Mouse (Mus musculus) frontal cortex, postnatal 25 days (tissue): ENCODE results near the gene Edem2.

Experiments used
- DNase-seq, 2 experiments: peaks; one replicate each; pipeline ENCODE4 v3.0.0; 2022; ENCODE audit warnings: low spot score in 2 of 2

Gene Edem2

GRCm38 (mm10) chr2:155687746-155688145, 41.5 kb downstream of the Edem2 start:
- DNase-seq = no peak

GRCm38 (mm10) chr2:155686572-155686971, 42.7 kb downstream of the Edem2 start:
- DNase-seq = no peak

DNA sequence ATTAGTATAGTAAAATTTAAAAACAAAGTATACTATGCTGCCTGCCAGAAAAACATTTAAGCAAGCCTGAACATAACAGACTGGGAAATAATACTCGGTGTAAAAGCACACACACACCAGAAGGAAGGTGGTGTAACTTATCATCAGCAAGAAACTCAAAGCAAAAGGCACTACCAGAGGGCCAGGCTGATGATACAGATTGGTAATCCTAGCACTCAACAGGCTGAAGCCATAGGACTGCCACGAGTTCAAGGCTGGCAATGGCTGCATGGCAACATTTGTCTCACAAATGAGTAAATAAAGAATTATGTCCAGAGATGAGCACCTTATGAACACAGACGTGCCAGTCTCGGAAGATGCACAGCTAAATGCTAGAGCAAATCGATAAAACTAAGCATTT, 45.5 kb downstream of the Edem2 start:
- DNase-seq = no peak

GRCm38 (mm10) chr2:155683137-155683536, 46.1 kb downstream of the Edem2 start:
- no peak for DNase-seq

GRCm38 (mm10) chr2:155681874-155682273, 47.4 kb downstream of the Edem2 start:
- DNase-seq = no peak

GRCm38 (mm10) chr2:155681194-155681593, 48.1 kb downstream of the Edem2 start:
- DNase-seq = no peak

DNA sequence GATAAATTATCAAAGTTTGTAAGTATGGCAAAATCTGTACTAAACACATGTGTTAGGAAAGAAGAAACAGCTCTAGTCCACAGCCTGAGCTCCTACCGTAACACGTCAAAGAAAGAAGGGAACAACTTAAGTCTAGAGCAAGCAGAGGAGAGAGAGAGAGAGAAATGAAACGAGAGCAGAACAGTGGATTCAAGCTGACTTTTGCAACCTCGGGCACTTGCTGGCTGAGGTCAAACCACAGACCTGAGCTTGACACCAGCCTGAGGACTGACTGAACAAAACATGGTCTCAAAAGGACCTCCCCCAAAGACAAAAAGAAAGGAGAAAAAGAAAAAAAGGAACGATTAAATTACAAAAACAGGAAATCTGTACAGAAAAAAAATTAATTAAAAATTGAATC, 48.7 kb downstream of the Edem2 start:
- no peak for DNase-seq

- no peak for DNase-seq
These were observed 49.6 kb downstream of the Edem2 start for GRCm38 (mm10) chr2:155679586-155680110.

- no peak for DNase-seq
These were observed 54.2 kb downstream of the Edem2 start for GRCm38 (mm10) chr2:155675118-155675517.

DNA sequence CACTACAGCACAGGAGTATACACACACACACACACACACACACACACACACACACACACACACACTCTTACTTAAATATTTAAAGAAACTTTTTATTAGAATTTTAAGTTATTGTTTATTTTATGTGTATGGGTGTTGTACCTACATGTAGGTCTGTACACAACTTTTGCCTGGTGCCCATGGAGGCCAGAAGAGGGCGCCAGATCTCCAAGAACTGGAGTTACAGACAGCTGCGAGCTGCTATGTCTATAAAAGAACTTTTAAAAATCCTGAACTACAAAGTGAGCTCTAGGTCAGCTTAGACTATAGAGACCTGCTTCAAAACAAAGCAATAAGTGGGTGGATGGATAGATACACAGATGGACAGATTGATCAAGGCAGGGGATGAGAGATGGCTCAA, 55.7 kb downstream of the Edem2 start:
- DNase-seq = peak in 1 of 2 experiments; percentile 34

GRCm38 (mm10) chr2:155671236-155671635, 58.0 kb downstream of the Edem2 start:
- DNase-seq = no peak

DNA sequence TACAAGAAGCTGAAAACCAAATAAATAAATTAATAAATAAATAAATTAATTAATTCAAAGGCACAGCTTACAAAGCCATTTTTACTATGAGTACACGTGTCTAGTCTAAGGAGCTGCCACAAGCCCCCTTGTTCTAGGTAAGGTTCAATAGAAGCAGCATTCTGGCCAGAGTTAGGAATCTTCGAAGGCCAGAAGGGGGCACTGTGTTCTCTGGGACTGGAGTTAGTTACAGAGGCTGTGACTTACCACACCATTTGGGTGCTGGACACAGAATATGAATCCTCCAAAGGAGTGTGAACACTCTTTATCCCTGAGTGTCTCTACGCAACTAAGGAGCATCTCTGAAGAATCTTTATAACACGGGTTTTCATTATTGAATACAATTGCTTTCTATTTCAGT, 60.8 kb downstream of the Edem2 start:
- no peak for DNase-seq

DNA sequence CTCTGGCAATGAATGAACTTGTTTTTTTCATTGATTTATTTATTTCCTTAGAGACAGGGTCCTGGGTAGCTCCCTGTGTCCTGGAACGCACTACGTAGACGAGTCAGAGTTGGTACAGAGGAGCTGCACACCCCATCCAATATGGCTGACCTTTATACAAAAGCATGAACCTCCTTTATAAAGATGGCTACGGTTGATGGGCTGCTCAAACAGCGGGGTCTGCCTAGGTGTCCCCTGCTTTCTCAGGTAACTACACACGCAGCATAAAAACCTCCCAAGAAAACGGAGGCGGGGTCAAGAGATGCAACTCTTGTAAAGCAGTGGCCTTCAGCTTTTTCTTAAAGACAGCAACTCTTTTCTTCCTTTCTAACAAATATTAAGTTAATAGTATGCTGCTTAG, 61.4 kb downstream of the Edem2 start:
- no peak for DNase-seq

GRCm38 (mm10) chr2:155663910-155664460, 65.3 kb downstream of the Edem2 start:
- DNase-seq = no peak

DNA sequence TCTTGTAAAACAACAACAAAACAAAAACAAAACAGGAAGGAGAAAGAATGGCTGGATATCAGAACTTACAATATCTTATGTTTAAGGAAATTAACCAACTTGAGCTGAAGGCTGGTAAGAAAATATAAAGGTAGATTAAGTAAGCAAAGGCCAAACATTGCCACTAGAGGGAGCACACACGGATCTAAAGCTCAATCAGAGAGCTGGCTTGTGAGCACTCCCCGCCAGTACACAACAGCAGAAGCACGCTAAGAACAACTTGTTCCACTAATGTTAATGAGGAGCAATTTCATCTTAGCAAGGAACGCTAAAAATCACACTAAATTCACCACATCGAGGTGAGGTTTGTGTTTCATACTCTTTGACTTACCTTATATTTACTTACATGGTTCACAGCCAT, 66.2 kb downstream of the Edem2 start:
- DNase-seq = no peak

- no peak for DNase-seq
These were observed 66.9 kb downstream of the Edem2 start for GRCm38 (mm10) chr2:155662390-155662789.

GRCm38 (mm10) chr2:155655759-155656372, 73.4 kb downstream of the Edem2 start:
- DNase-seq = no peak

DNA sequence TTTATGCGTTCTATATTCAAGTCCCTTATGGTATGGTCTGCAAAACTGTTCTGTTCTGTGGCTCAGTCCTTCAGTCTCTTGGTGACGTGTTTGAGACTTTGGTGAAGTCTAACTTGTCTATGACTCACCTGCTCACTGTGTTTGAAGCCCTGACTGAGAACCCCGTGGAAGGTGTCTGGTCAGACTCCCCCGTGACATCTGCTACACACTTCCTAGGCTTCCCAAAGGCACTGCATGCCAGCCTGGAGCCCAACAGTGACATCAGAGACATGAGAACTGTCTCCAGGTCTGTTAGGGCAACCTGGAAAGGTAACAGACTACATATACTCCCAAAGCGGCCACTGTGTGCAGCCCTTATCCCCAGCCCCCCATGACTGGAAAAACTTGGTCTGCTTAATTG, 76.7 kb downstream of the Edem2 start:
- no peak for DNase-seq
